Mouse (Mus musculus) left cerebral cortex, adult 6 months (tissue): Measurements from ENCODE around the gene 1110004F10Rik. TPM values are rescaled to one million over a fixed set of nuclear protein-coding genes. Genes with fewer than 3 reads are reported as not detected.

Experiments
- long read RNA-seq, 2 experiments: library from polyadenylated mRNA; unstranded; transcript quantifications; one replicate each; pipeline ENCODE4 v2.0.0; 2019 to 2020
- polyA plus RNA-seq: library from polyadenylated mRNA; unstranded; fragments of <200 nt; fragmentation: Nextera tagmentation; gene quantifications from 2 replicates; pipeline ENCODE4 v1.2.3, GENCODE M21; 2021

Gene 1110004F10Rik
- 239 and 284 TPM in 2 replicates for polyA plus RNA-seq
- long read RNA-seq, experiment 1, transcript 1110004F10Rik-201 (5 exons, 1,479 nt): major isoform, 1,131 of 1,181 reads
- long read RNA-seq, experiment 1, transcript 1110004F10Rik-203 (5 exons, 927 nt): minor isoform, 10 of 1,181 reads
- long read RNA-seq, experiment 1, transcript 1110004F10Rik-204 (5 exons, 1,430 nt): minor isoform, 11 of 1,181 reads
- long read RNA-seq, experiment 1, partial matches to known transcripts: 11 of 1,181 reads
- long read RNA-seq, experiment 1, other reads (novel, unspliced or antisense): 18 of 1,181 reads
- long read RNA-seq, experiment 2, transcript 1110004F10Rik-201 (5 exons, 1,479 nt): major isoform, 302 of 354 reads
- long read RNA-seq, experiment 2, partial matches to known transcripts: 43 of 354 reads
- long read RNA-seq, experiment 2, other reads (novel, unspliced or antisense): 5 of 354 reads

DNA sequence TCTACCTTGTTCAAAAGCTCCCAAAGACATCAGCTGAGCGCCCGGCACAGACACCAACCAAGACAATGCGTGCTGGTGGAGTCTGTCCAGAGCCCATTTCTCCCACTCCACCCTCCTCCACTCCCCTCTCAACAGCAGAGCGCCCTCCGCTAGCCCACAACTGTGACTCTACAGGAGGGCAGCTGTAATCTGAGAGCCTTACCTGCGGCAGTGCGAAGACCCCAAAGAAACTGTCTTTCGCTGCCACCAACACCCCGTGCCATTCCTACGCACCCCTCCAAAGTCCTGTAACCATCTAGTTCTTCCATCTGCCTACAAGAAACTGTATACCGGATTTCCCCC, at the start of gene 1110004F10Rik:
Gene 1110004F10Rik (plus strand): TSS at position 202 of the 342 bp plus-strand sequence.

GRCm38 (mm10) chr7:116038511-116038910, 686 bp upstream of the 1110004F10Rik start, which contains the start of gene Sox6:
Gene Sox6, minus strand, starts transcription at chr7:116038796.

DNA sequence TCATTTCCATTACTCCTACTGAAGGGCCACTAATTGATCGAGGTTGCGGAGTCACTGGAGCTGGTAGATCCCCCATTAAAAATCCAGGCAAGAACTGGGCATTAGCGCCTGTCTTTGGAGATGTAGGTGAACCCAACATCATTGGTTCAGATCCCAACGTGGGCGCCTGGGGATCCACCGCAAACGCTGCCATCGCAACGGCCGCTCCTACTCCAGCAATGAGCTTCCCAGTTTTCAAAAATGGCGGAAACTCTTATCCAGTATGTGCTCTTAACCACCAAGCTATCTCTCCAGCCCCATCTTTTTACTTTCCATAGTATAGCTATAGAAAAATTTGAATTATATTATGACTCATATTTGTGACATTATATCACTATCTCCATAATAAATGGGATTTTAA, 45.2 kb downstream of the 1110004F10Rik start, which contains the start of gene Gm4353:
Gene Gm4353 (minus strand): TSS at position 270 of the 400 bp plus-strand sequence.

Other genes with a start within 250 kb of the 1110004F10Rik start
- 7.4 and 11.6 TPM in 2 replicates for gene Sox6, start 601 bp upstream of the 1110004F10Rik start, polyA plus RNA-seq
- gene Gm4353, start 45.2 kb downstream of the 1110004F10Rik start, polyA plus RNA-seq: 0.33 and 0.48 TPM in 2 replicates